Mouse (Mus musculus) lung, adult 2 months (tissue): ENCODE results near the gene Elf3.

Source experiments
- CTCF ChIP-seq: fragments of 200-500 bp; IDR thresholded peaks from 2 replicates; pipeline ENCODE4 v1.5.1; 2011; ENCODE audit warnings: mild to moderate bottlenecking, low read length, control low read depth; ENCODE audit not compliant: insufficient read depth
- POLR2A ChIP-seq: fragments of 200-500 bp; IDR thresholded peaks from 2 replicates; pipeline ENCODE4 v1.6.1; 2011; ENCODE audit warnings: low read depth, mild to moderate bottlenecking, control low read depth, low read length, borderline replicate concordance; ENCODE audit errors: extremely low read depth

- TF ChIP-seq POLR2A (no peak), CTCF (no peak)
Measured at GRCm38 (mm10) chr1:135290908-135291307, 32.5 kb upstream of the Elf3 start.
